Mouse (Mus musculus): ENCODE measurements around the gene Pes1. TPM values are rescaled to one million over a fixed set of nuclear protein-coding genes. Genes with fewer than 3 reads are reported as not detected.

The Pes1 gene
- total and polyA plus RNA-seq, 2 experiments from 2014 or later, result 29.8 to 39.7 TPM

- H3K4me2 ChIP-seq (ENCODE audit: low read depth, low read length), result no peak overlapping the region
- H3K36me3 ChIP-seq (replicated peaks; ENCODE audit: control insufficient read depth, insufficient read depth, low read length), result no peaks in the 10 kb centered on the region
- WGBS, result 66% methylated on average over 8 of the region's 8 CpGs
- no peak overlapping the region for H3K4me3 ChIP-seq (ENCODE audit: low read depth, low read length)
- no peak for DNase-seq (ENCODE audit: low spot score)
- no peaks in the 10 kb centered on the region for H3K4me1 ChIP-seq (ENCODE audit: control insufficient read depth, insufficient read depth)
- no peak overlapping the region for H3K9ac ChIP-seq (replicated peaks; ENCODE audit: low read depth, low read length)
- no peak for ATAC-seq (ENCODE audit: insufficient read depth, low read depth)
- peaks cover 7% of the 10 kb centered on the region; the same call in 1 of the 2 replicates for H3K27me3 ChIP-seq (ENCODE audit: control insufficient read depth, insufficient read depth, low read length)
- H3K27ac ChIP-seq (ENCODE audit: low read depth), result no peak overlapping the region
- no peaks in the 10 kb centered on the region for H3K9me3 ChIP-seq (replicated peaks; ENCODE audit: control insufficient read depth, low read length)
- TF ChIP-seq CTCF (IDR thresholded peaks at IDR 0.05; ENCODE audit: low read depth) (no peak), EP300 (IDR thresholded peaks at IDR 0.05; ENCODE audit: low read depth) (no peak)
These were observed 63.3 kb downstream of the Pes1 start for GRCm38 (mm10) chr11:4027066-4027465.

- TF ChIP-seq EP300 (IDR thresholded peaks at IDR 0.05; ENCODE audit: low read depth) (no peak), CTCF (IDR thresholded peaks at IDR 0.05; ENCODE audit: low read depth) (no peak)
- H3K4me3 ChIP-seq (ENCODE audit: low read depth, low read length), result no peak overlapping the region
- no peak for ATAC-seq (ENCODE audit: insufficient read depth, low read depth)
These were observed 64.0 kb downstream of the Pes1 start for GRCm38 (mm10) chr11:4027561-4028334.

GRCm38 (mm10) chr11:4029343-4029742, 65.6 kb downstream of the Pes1 start:
- no peak for ATAC-seq (ENCODE audit: insufficient read depth, low read depth)
- no peaks in the 10 kb centered on the region for H3K9me3 ChIP-seq (replicated peaks; ENCODE audit: control insufficient read depth, low read length)
- no peak overlapping the region for H3K4me2 ChIP-seq (ENCODE audit: low read depth, low read length)
- 65% methylated on average over 4 of the region's 4 CpGs for WGBS
- peaks cover 7% of the 10 kb centered on the region; the same call in 1 of the 2 replicates for H3K27me3 ChIP-seq (ENCODE audit: control insufficient read depth, insufficient read depth, low read length)
- TF ChIP-seq EP300 (IDR thresholded peaks at IDR 0.05; ENCODE audit: low read depth) (no peak), CTCF (IDR thresholded peaks at IDR 0.05; ENCODE audit: low read depth) (no peak)
- H3K4me1 ChIP-seq (ENCODE audit: control insufficient read depth, insufficient read depth), result no peaks in the 10 kb centered on the region
- no peak for DNase-seq (ENCODE audit: low spot score)
- H3K9ac ChIP-seq (replicated peaks; ENCODE audit: low read depth, low read length), result no peak overlapping the region
- H3K36me3 ChIP-seq (replicated peaks; ENCODE audit: control insufficient read depth, insufficient read depth, low read length), result no peaks in the 10 kb centered on the region
- H3K4me3 ChIP-seq (ENCODE audit: low read depth, low read length), result no peak overlapping the region
- no peak overlapping the region for H3K27ac ChIP-seq (ENCODE audit: low read depth)

More at GRCm38 (mm10) chr11:4027561-4028334, 64.0 kb downstream of the Pes1 start:
- WGBS, result 65% methylated on average over 9 of the region's 9 CpGs
- Histone ChIP-seq H3K4me2 (ENCODE audit: low read depth, low read length) (no peak overlapping the region), H3K9me3 (replicated peaks; ENCODE audit: control insufficient read depth, low read length) (no peaks in the 10 kb centered on the region), H3K9ac (replicated peaks; ENCODE audit: low read depth, low read length) (no peak overlapping the region), H3K36me3 (replicated peaks; ENCODE audit: control insufficient read depth, insufficient read depth, low read length) (no peaks in the 10 kb centered on the region), H3K27me3 (ENCODE audit: control insufficient read depth, insufficient read depth, low read length) (peaks cover 7% of the 10 kb centered on the region; the same call in 1 of the 2 replicates), H3K4me1 (ENCODE audit: control insufficient read depth, insufficient read depth) (no peaks in the 10 kb centered on the region), H3K27ac (ENCODE audit: low read depth) (no peak overlapping the region)
- no peak for DNase-seq (ENCODE audit: low spot score)

Other genes starting within 250 kb of the Pes1 start
- 6.3 and 8.9 TPM in 2 replicates for gene Osbp2, start 100.1 kb upstream of the Pes1 start, total RNA-seq (2014; rRNA removed; ENCODE audit: low replicate concordance)
- gene Osbp2, start 100.1 kb upstream of the Pes1 start, polyA plus RNA-seq (2015; fragmentation: Nextera tagmentation; extraction: Ambion mirVana), result 2.9 TPM in 2 replicates
- gene 4921536K21Rik, start 68.9 kb upstream of the Pes1 start, total RNA-seq (2014; rRNA removed; ENCODE audit: low replicate concordance), result not detected in 2 replicates
- gene 4921536K21Rik, start 68.9 kb upstream of the Pes1 start, polyA plus RNA-seq (2015; fragmentation: Nextera tagmentation; extraction: Ambion mirVana), result 0.11 and 0.12 TPM in 2 replicates
- gene Dusp18, start 68.7 kb upstream of the Pes1 start, total RNA-seq (2014; rRNA removed; ENCODE audit: low replicate concordance), result 10.4 and 14.8 TPM in 2 replicates
- 9.8 and 16.5 TPM in 2 replicates for gene Dusp18, start 68.7 kb upstream of the Pes1 start, polyA plus RNA-seq (2015; fragmentation: Nextera tagmentation; extraction: Ambion mirVana)
- gene Slc35e4, start 49.3 kb upstream of the Pes1 start, total RNA-seq (2014; rRNA removed; ENCODE audit: low replicate concordance), result 9.8 and 11.2 TPM in 2 replicates
- gene Slc35e4, start 49.3 kb upstream of the Pes1 start, polyA plus RNA-seq (2015; fragmentation: Nextera tagmentation; extraction: Ambion mirVana), result 3.0 and 3.2 TPM in 2 replicates
- 110 and 113 TPM in 2 replicates for gene Tcn2, start 31.8 kb upstream of the Pes1 start, total RNA-seq (2014; rRNA removed; ENCODE audit: low replicate concordance)
- 67.2 and 67.4 TPM in 2 replicates for gene Tcn2, start 31.8 kb upstream of the Pes1 start, polyA plus RNA-seq (2015; fragmentation: Nextera tagmentation; extraction: Ambion mirVana)
- not detected in 2 replicates for gene 4930556J24Rik, start 12.8 kb downstream of the Pes1 start, total RNA-seq (2014; rRNA removed; ENCODE audit: low replicate concordance)
- gene 4930556J24Rik, start 12.8 kb downstream of the Pes1 start, polyA plus RNA-seq (2015; fragmentation: Nextera tagmentation; extraction: Ambion mirVana), result not detected in 2 replicates
- gene Gal3st1, start 19.7 kb downstream of the Pes1 start, total RNA-seq (2014; rRNA removed; ENCODE audit: low replicate concordance), result 0.81 TPM in 1 of 2 replicates, not detected in the other
- gene Gal3st1, start 19.7 kb downstream of the Pes1 start, polyA plus RNA-seq (2015; fragmentation: Nextera tagmentation; extraction: Ambion mirVana), result 0.14 and 0.37 TPM in 2 replicates
- gene Sec14l4, start 67.5 kb downstream of the Pes1 start, total RNA-seq (2014; rRNA removed; ENCODE audit: low replicate concordance), result not detected in 2 replicates
- 0.14 TPM in 1 of 2 replicates, not detected in the other for gene Sec14l4, start 67.5 kb downstream of the Pes1 start, polyA plus RNA-seq (2015; fragmentation: Nextera tagmentation; extraction: Ambion mirVana)
- gene Sec14l3, start 100.9 kb downstream of the Pes1 start, total RNA-seq (2014; rRNA removed; ENCODE audit: low replicate concordance), result not detected in 2 replicates
- 0.20 and 4.0 TPM in 2 replicates for gene Sec14l3, start 100.9 kb downstream of the Pes1 start, polyA plus RNA-seq (2015; fragmentation: Nextera tagmentation; extraction: Ambion mirVana)
- gene Mtfp1, start 131.5 kb downstream of the Pes1 start, total RNA-seq (2014; rRNA removed; ENCODE audit: low replicate concordance), result 47.0 and 64.0 TPM in 2 replicates
- 57.8 and 63.6 TPM in 2 replicates for gene Mtfp1, start 131.5 kb downstream of the Pes1 start, polyA plus RNA-seq (2015; fragmentation: Nextera tagmentation; extraction: Ambion mirVana)
- 0.27 and 1.8 TPM in 2 replicates for gene Sec14l2, start 159.4 kb downstream of the Pes1 start, total RNA-seq (2014; rRNA removed; ENCODE audit: low replicate concordance)
- 0.41 and 0.49 TPM in 2 replicates for gene Sec14l2, start 159.4 kb downstream of the Pes1 start, polyA plus RNA-seq (2015; fragmentation: Nextera tagmentation; extraction: Ambion mirVana)
- gene Rnf215, start 171.2 kb downstream of the Pes1 start, total RNA-seq (2014; rRNA removed; ENCODE audit: low replicate concordance), result 21.3 and 36.1 TPM in 2 replicates
- 17.4 and 17.6 TPM in 2 replicates for gene Rnf215, start 171.2 kb downstream of the Pes1 start, polyA plus RNA-seq (2015; fragmentation: Nextera tagmentation; extraction: Ambion mirVana)
- gene Ccdc157, start 196.3 kb downstream of the Pes1 start, total RNA-seq (2014; rRNA removed; ENCODE audit: low replicate concordance), result 4.5 and 6.5 TPM in 2 replicates
- 2.7 and 2.8 TPM in 2 replicates for gene Ccdc157, start 196.3 kb downstream of the Pes1 start, polyA plus RNA-seq (2015; fragmentation: Nextera tagmentation; extraction: Ambion mirVana)
- 14.0 and 20.6 TPM in 2 replicates for gene Sf3a1, start 196.4 kb downstream of the Pes1 start, total RNA-seq (2014; rRNA removed; ENCODE audit: low replicate concordance)
- gene Sf3a1, start 196.4 kb downstream of the Pes1 start, polyA plus RNA-seq (2015; fragmentation: Nextera tagmentation; extraction: Ambion mirVana), result 16.4 and 16.7 TPM in 2 replicates
- 17.5 and 31.3 TPM in 2 replicates for gene Tbc1d10a, start 222.8 kb downstream of the Pes1 start, total RNA-seq (2014; rRNA removed; ENCODE audit: low replicate concordance)
- 10.9 and 11.4 TPM in 2 replicates for gene Tbc1d10a, start 222.8 kb downstream of the Pes1 start, polyA plus RNA-seq (2015; fragmentation: Nextera tagmentation; extraction: Ambion mirVana)

All from heart, postnatal 0 days (tissue).